Mouse (Mus musculus) neutrophil, adult 5-6 weeks (primary cell): ENCODE data around the gene Fads2. TPM values are rescaled to one million over a fixed set of nuclear protein-coding genes. Genes with fewer than 3 reads are reported as not detected.
"Not testable (repeated sequence)": the region's sequence is repeated elsewhere in the genome, so short reads cannot be mapped to it uniquely, and the experiment has no call there.

Experiments used
- ATAC-seq: fragments of 151-379, 151-347 bp; 2 replicates; pipeline ENCODE4 v1.8.0; 2017; ENCODE audit warnings: mild to moderate bottlenecking, moderate TSS enrichment; ENCODE audit not compliant: insufficient number of reproducible peaks, poor library complexity, low FRiP score, severe bottlenecking; ENCODE audit errors: extremely low read depth
- total RNA-seq: library from RNA; stranded (forward); fragments of 200-1000 nt; gene quantifications from 2 replicates; pipeline ENCODE4 v1.2.3, GENCODE M21; 2017

Fads2 gene
- total RNA-seq = 0.35 TPM in 1 of 2 replicates, not detected in the other

GRCm38 (mm10) chr19:10101341-10102053 lies at the start of gene Fads2:
Fads2 (minus strand) TSS chr19:10101746.
- no peak for ATAC-seq

- no peak for ATAC-seq
Observed at GRCm38 (mm10) chr19:10149189-10149588, 47.6 kb upstream of the Fads2 start.

- no peak for ATAC-seq
Observed at GRCm38 (mm10) chr19:10148555-10148954, 47.0 kb upstream of the Fads2 start.

GRCm38 (mm10) chr19:10144464-10144863 lies 42.9 kb upstream of the Fads2 start:
- no peak for ATAC-seq

GRCm38 (mm10) chr19:10143667-10144066 lies 42.1 kb upstream of the Fads2 start:
- no peak for ATAC-seq

GRCm38 (mm10) chr19:10139736-10140135 lies 38.2 kb upstream of the Fads2 start:
- no peak for ATAC-seq

GRCm38 (mm10) chr19:10137423-10137822 lies 35.9 kb upstream of the Fads2 start:
- no peak for ATAC-seq

GRCm38 (mm10) chr19:10134692-10135091 lies 33.1 kb upstream of the Fads2 start:
- ATAC-seq = no peak

GRCm38 (mm10) chr19:10129547-10129946 lies 28.0 kb upstream of the Fads2 start:
- not testable (repeated sequence) for ATAC-seq

- ATAC-seq = no peak
Observed at GRCm38 (mm10) chr19:10126479-10127250, 25.1 kb upstream of the Fads2 start.

- no peak for ATAC-seq
Observed at GRCm38 (mm10) chr19:10123892-10124634, 22.5 kb upstream of the Fads2 start.

GRCm38 (mm10) chr19:10122021-10122631 lies 20.6 kb upstream of the Fads2 start:
- ATAC-seq = no peak

GRCm38 (mm10) chr19:10116641-10117040 lies 15.1 kb upstream of the Fads2 start:
- no peak for ATAC-seq

- no peak for ATAC-seq
Observed at GRCm38 (mm10) chr19:10115373-10116158, 14.0 kb upstream of the Fads2 start.

- no peak for ATAC-seq
Observed at GRCm38 (mm10) chr19:10112956-10113355, 11.4 kb upstream of the Fads2 start.

GRCm38 (mm10) chr19:10108666-10109065 lies 7.1 kb upstream of the Fads2 start:
- ATAC-seq = no peak

GRCm38 (mm10) chr19:10108129-10108528 lies 6.6 kb upstream of the Fads2 start:
- no peak for ATAC-seq

GRCm38 (mm10) chr19:10107051-10107611 lies 5.6 kb upstream of the Fads2 start:
- ATAC-seq = no peak
